Mouse (Mus musculus) hematopoietic stem cell, adult 5-6 weeks (primary cell): Measurements from ENCODE around the gene Mettl21c. TPM values are rescaled to one million over a fixed set of nuclear protein-coding genes. Genes with fewer than 3 reads are reported as not detected.
A peak's percentile ranks its signal among the peaks of the same experiment; 100 is the strongest.

Source experiments
- ATAC-seq, 2 experiments: fragments of 125-278 bp in 1 of 2; replicated peaks in 1 of 2; 2 replicates each; pipeline ENCODE4 v1.8.0; 2016 to 2017; ENCODE audit warnings: inconsistent platforms in 2 of 2, mild to moderate bottlenecking in 2 of 2, moderate number of reproducible peaks in 2 of 2, low read depth in 1 of 2, moderate TSS enrichment in 1 of 2; ENCODE audit not compliant: low FRiP score in 2 of 2, poor library complexity in 2 of 2, severe bottlenecking in 2 of 2, insufficient read depth in 1 of 2, low TSS enrichment in 1 of 2
- total RNA-seq: library from RNA; stranded (forward); fragments of 172-1452, 232-1000 nt; gene quantifications from 2 replicates; pipeline ENCODE4 v1.2.3, GENCODE M21; 2017

Gene Mettl21c
- total RNA-seq, 1 experiment from 2014 or later = not detected

- 0 out of 4 replicates have a peak, but pooled peaks of 1 of the 2 experiments have one; percentile 49 for ATAC-seq
Measured at GRCm38 (mm10) chr1:43966756-43967155, 53.1 kb downstream of the Mettl21c start.

- ATAC-seq = no peak
Measured at GRCm38 (mm10) chr1:43964381-43964780, 55.5 kb downstream of the Mettl21c start.

Other genes starting within 250 kb of the Mettl21c start
- 27.6 and 43.6 TPM in 2 replicates for gene Uxs1, start 192.2 kb downstream of the Mettl21c start, total RNA-seq
- gene Tpp2, start 86.4 kb downstream of the Mettl21c start, total RNA-seq = 103 and 116 TPM in 2 replicates
- gene Gm8251, start 41.9 kb upstream of the Mettl21c start, total RNA-seq = 0.44 and 0.65 TPM in 2 replicates
- gene Tex30, start 82.4 kb upstream of the Mettl21c start, total RNA-seq = 32.3 and 50.5 TPM in 2 replicates
- 25.1 and 26.5 TPM in 2 replicates for gene Kdelc1, start 98.8 kb upstream of the Mettl21c start, total RNA-seq
- 23.8 and 29.0 TPM in 2 replicates for gene Bivm, start 98.9 kb upstream of the Mettl21c start, total RNA-seq
- gene Ercc5, start 127.7 kb upstream of the Mettl21c start, total RNA-seq = 16.2 and 18.8 TPM in 2 replicates
- gene Mettl21e, start 198.9 kb upstream of the Mettl21c start, total RNA-seq = not detected in 2 replicates